Comparison of ENCODE assay signal across 21 mouse cellular contexts in the genomic region with DNA sequence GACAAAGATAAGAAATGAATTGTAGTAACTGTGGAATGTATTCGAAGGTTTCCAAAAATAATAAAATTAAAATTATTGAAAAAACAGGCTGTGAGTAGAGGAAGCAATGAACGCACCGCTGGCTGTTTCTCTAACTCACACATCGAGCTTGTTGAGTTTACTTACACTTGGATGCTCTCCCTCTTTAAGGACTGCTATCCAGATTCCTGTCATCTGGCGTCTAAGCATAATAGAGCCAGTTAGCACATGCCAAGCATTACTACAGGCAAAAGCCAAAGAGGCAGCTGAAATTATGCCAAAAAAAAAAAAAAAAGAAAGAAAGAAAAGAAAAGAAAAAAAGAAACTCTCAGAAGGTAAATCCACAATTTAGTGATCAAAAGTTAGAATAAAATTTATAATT.
DNase-seq lines count a peak whose midpoint lies in the region; ATAC-seq and TF ChIP-seq lines count a peak whose summit lies in the region.
"Had no signal": no experiment of that assay in that cellular context is flagged by ENCODE, and none has a peak within 500 bp of the region (broad histone marks: within the 10 kb centered on the region; RNA-seq: fewer than 3 reads in every experiment).

No protein-coding gene starts in this region.

- H3K4me1 ChIP-seq in forebrain, embryonic 13.5 days, result no peaks in the 10 kb centered on the region
- H3K4me1 ChIP-seq in forebrain, embryonic 11.5 days (replicated peaks; ENCODE audit: control insufficient read depth, insufficient read depth, low read length), result no peaks in the 10 kb centered on the region
- H3K4me1 ChIP-seq in kidney, embryonic 16.5 days (ENCODE audit: insufficient read depth, low read length), result no peaks in the 10 kb centered on the region
- H3K4me1 ChIP-seq: embryonic facial prominence, embryonic 15.5 days; heart, embryonic 13.5 days; hindbrain, embryonic 13.5 days; intestine, embryonic 15.5 days had no signal

- 72% methylated on average over 5 of the region's 5 CpGs for WGBS in forebrain, embryonic 13.5 days
- 90% methylated on average over 5 of the region's 5 CpGs for WGBS in forebrain, embryonic 11.5 days
- 66% methylated on average over 5 of the region's 5 CpGs for WGBS in kidney, embryonic 16.5 days

- no peak overlapping the region for H3K4me3 ChIP-seq in forebrain, embryonic 13.5 days
- no peak overlapping the region for H3K4me3 ChIP-seq in forebrain, embryonic 11.5 days (ENCODE audit: low read depth, low read length)
- H3K4me3 ChIP-seq in kidney, embryonic 16.5 days (ENCODE audit: low read length), result no peak overlapping the region
- H3K4me3 ChIP-seq: embryonic facial prominence, embryonic 15.5 days; erythroblast, embryonic 14.5 days; gastrocnemius, adult 2 months; heart, embryonic 13.5 days; hindbrain, embryonic 13.5 days; intestine, embryonic 15.5 days had no signal

- TF ChIP-seq CTCF in brain, embryonic 14.5 days (IDR thresholded peaks at IDR 0.05; ENCODE audit: borderline replicate concordance, extremely low read depth, insufficient read depth, insufficient read length), result no peak

- no peaks in the 10 kb centered on the region for H3K27me3 ChIP-seq in forebrain, embryonic 13.5 days
- no peaks in the 10 kb centered on the region for H3K27me3 ChIP-seq in forebrain, embryonic 11.5 days (ENCODE audit: control insufficient read depth, insufficient read depth, low read length)
- H3K27me3 ChIP-seq in kidney, embryonic 16.5 days (ENCODE audit: insufficient read depth, low read length), result no peaks in the 10 kb centered on the region
- H3K27me3 ChIP-seq: embryonic facial prominence, embryonic 15.5 days; heart, embryonic 13.5 days; hindbrain, embryonic 13.5 days; intestine, embryonic 15.5 days; Patski had no signal

- TF ChIP-seq POLR2A in brain, embryonic 14.5 days (IDR thresholded peaks at IDR 0.05; ENCODE audit: borderline replicate concordance, extremely low read depth, insufficient read depth, insufficient read length, poor library complexity, severe bottlenecking), result no peak

- no peak for DNase-seq in forebrain, embryonic 11.5 days (ENCODE audit: low spot score)
- peak; percentile 5 to 11 for DNase-seq in heart, postnatal 10 days
- no peak for DNase-seq in heart, adult 9 months (ENCODE audit: low spot score in 2 of 2)
- DNase-seq in kidney, postnatal 25 days, result no peak
- peak; percentile 70 for DNase-seq in brain, embryonic 14.5 days (ENCODE audit: low read depth)
- DNase-seq: adrenal gland, postnatal 14 days; cerebellum, adult 18-20 months; cerebellum, adult 9-11 months; cerebellum, postnatal 36 days; gastrocnemius, adult 2 months; gastrocnemius, postnatal 25 days; heart, postnatal 4 days had no signal

- no peaks in the 10 kb centered on the region for H3K9me3 ChIP-seq in forebrain, embryonic 13.5 days (replicated peaks)
- H3K9me3 ChIP-seq in forebrain, embryonic 11.5 days (ENCODE audit: control insufficient read depth, low read length), result no peaks in the 10 kb centered on the region
- H3K9me3 ChIP-seq in kidney, embryonic 16.5 days (ENCODE audit: low read length), result no peaks in the 10 kb centered on the region; the same call in 1 of the 2 replicates
- H3K9me3 ChIP-seq: embryonic facial prominence, embryonic 15.5 days; heart, embryonic 13.5 days; hindbrain, embryonic 13.5 days; intestine, embryonic 15.5 days had no signal

- H3K36me3 ChIP-seq in forebrain, embryonic 13.5 days (ENCODE audit: poor library complexity, severe bottlenecking), result no peaks in the 10 kb centered on the region
- H3K36me3 ChIP-seq in forebrain, embryonic 11.5 days (ENCODE audit: control insufficient read depth, insufficient read depth, low read length), result no peaks in the 10 kb centered on the region
- no peaks in the 10 kb centered on the region for H3K36me3 ChIP-seq in kidney, embryonic 16.5 days (ENCODE audit: insufficient read depth, low read length)
- H3K36me3 ChIP-seq: embryonic facial prominence, embryonic 15.5 days; heart, embryonic 13.5 days; hindbrain, embryonic 13.5 days; intestine, embryonic 15.5 days had no signal

- peak; percentile 59; the same call in 1 of the 2 replicates for ATAC-seq in forebrain, embryonic 13.5 days
- ATAC-seq in forebrain, embryonic 11.5 days (replicated peaks; ENCODE audit: low FRiP score), result no peak
- 0 out of 2 replicates have a peak, but pooled peaks have one; percentile 57 for ATAC-seq in kidney, embryonic 16.5 days (ENCODE audit: low FRiP score, low TSS enrichment)
- ATAC-seq: activated CD4-positive, CD25-positive, alpha-beta regulatory T cell, adult 4 months; intestine, embryonic 15.5 days; Patski had no signal

- H3K4me2 ChIP-seq in forebrain, embryonic 13.5 days, result no peak overlapping the region
- H3K4me2 ChIP-seq in forebrain, embryonic 11.5 days (ENCODE audit: low read depth, low read length, severe bottlenecking), result no peak overlapping the region
- no peak overlapping the region for H3K4me2 ChIP-seq in kidney, embryonic 16.5 days (replicated peaks; ENCODE audit: low read depth, low read length)
- H3K4me2 ChIP-seq: embryonic facial prominence, embryonic 15.5 days; heart, embryonic 13.5 days; hindbrain, embryonic 13.5 days; intestine, embryonic 15.5 days had no signal

- no peak overlapping the region for H3K9ac ChIP-seq in forebrain, embryonic 13.5 days
- H3K9ac ChIP-seq in forebrain, embryonic 11.5 days (ENCODE audit: low read length), result no peak overlapping the region
- H3K9ac ChIP-seq in kidney, embryonic 16.5 days (replicated peaks; ENCODE audit: low read length), result no peak overlapping the region
- H3K9ac ChIP-seq: embryonic facial prominence, embryonic 15.5 days; heart, embryonic 13.5 days; hindbrain, embryonic 13.5 days; intestine, embryonic 15.5 days had no signal

- intact Hi-C loops in heart, postnatal 10 days (cut with DNase I), result no loop called here

- no peak overlapping the region for H3K27ac ChIP-seq in forebrain, embryonic 13.5 days
- H3K27ac ChIP-seq in forebrain, embryonic 11.5 days (ENCODE audit: low read depth, low read length), result no peak overlapping the region
- H3K27ac ChIP-seq in kidney, embryonic 16.5 days (ENCODE audit: low read length), result no peak overlapping the region
- H3K27ac ChIP-seq: embryonic facial prominence, embryonic 15.5 days; gastrocnemius, adult 2 months; heart, embryonic 13.5 days; hindbrain, embryonic 13.5 days; intestine, embryonic 15.5 days had no signal

Comparison
In these comparisons a context has a peak if more than half of its experiments do, and no peak if none do; other contexts are left out.
1. DNase-seq: peak in heart, postnatal 10 days (2 of 2) and brain, embryonic 14.5 days (single experiment); none in forebrain, embryonic 11.5 days (single experiment), heart, adult 9 months (0 of 2) and kidney, postnatal 25 days (0 of 2).